Mouse (Mus musculus) T-cell, adult 2 months (primary cell): ENCODE data around the gene Gm45717.
A peak's percentile ranks its signal among the peaks of the same experiment; 100 is the strongest.

Experiments used
- DNase-seq: peaks from one replicate; pipeline ENCODE4 v3.0.0; 2022; ENCODE audit warnings: low spot score

Gene Gm45717

DNA sequence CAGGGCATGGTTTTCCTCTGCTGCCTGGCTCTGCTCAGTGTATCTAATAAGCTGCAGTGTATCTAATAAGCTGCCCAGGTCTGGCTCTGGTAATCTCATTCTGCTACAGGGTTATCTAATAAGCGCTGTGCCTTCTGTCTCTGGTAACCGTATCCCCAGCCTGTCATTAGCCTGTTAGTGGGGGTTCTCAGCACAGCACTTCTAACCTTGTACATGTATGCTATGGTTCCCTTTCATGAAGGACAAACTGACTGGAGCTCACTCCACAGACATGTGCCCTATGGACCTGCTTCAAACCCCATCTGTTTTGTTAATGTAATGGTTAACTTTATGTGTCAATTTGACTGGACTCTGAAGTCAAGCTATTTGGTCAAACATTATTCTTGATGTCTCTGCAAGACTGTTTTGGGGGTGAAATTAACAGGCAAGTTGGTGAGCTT is 50.1 kb downstream of the Gm45717 start:
- DNase-seq: no peak

DNA sequence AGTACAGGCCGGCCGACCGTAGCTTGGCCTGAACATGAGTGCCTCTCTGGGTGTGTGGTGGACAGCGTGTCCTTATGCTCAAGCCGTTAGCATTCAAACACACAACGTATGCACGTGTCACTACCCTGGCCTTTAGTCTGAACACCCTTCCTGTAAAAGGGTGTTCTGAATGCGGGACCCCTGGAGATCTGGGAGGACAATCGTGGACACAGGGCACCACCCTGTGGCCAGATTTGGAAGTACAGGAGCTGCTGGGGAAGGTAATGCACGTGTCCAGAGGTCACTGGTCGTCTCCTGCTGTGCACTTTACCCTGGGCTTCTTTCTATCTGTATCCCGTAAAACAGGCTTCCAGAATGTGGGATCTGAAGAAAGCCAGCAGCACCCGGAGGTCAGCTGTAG is 52.5 kb downstream of the Gm45717 start:
- DNase-seq: peak; percentile 55

DNA sequence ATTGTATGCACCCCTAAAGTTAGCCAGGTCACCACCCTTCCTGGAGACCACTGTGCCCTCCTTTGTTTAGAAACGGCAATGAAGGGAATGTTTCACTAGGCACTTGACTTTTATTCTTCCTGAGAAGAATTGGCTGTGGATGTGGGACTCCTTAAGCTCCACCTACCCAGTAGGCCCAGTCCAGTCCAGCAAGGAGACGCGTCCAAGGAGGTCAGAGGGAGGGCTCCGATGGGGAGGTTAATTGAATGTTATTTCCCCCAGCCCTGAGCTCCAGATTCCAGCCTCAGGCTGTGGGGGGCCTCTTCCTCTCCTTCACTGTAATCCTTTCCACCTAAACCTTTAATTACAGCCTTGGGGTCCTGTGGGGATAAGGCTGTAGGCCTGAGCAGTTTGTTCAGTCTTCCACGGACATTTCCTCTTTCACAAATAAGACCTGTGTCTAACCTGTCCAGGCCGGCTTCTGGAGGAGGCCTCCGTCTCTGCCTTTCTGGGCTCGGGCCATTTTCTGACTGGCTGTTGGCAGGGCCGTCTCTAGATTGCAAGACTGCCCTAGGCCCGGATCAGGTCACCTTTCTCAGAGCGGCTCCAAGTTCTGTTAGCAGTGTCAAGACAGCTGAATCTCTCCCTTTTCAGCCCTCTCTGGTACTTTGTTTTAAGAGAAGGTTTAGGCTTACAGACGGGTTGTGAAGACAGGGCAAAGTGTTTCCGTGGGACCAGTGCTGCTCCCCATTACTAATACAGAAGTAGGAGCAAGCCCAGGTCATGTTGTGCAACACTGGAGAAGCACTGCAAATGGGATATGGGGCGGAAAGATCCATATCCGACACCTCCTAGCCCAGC is 53.5 kb downstream of the Gm45717 start:
- no peak for DNase-seq

DNA sequence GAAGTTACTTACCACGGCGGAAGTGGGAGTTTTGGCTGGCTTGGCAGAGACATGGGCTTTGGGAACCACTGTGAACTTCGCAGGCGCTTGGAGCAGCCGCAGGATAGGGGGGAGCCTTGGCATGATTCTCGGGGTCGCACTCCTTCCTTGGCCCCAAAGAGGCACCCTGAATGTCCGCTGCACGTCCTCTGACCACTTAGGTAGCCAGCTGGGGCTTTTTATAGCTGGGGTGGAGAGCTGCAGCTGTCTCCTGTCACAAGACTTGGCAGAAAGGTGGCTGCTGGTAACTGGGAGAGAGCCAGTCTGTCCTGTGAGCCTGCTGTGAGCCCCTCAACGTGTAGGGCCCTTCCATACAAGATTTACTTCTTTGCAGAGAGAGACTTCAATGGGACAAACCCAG is 55.5 kb downstream of the Gm45717 start, which contains the start of gene Cox8b:
Gene Cox8b (minus strand): TSS at position 227 of the 400 bp plus-strand sequence.
- DNase-seq: no peak
